Mouse (Mus musculus): Measurements from ENCODE around the gene Trarg1. TPM values are rescaled to one million over a fixed set of nuclear protein-coding genes. Genes with fewer than 3 reads are reported as not detected.

The Trarg1 gene
- polyA plus RNA-seq, 1 experiment = 0.34 TPM

DNA sequence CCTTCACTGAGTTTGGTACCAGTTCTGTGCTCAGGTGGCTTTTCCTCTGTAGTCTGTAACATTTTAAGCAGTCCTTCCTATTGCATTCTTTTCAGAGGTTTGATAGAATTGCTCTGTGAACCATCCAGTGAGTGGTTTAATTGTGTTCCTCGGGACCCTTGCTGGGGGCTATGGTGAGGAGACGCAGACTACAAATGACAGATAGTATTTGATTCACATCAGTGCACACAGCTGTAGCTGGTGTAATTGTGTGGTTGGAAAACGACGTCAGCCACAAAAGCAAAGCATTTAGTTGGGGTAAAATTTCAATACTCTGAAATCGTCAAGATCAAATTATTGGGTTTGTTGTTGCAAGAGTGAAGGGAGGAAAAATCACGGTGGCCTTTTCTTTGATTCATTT lies 35.4 kb upstream of the Trarg1 start:
- TF ChIP-seq TCF3 (IDR thresholded peaks at IDR 0.05; ENCODE audit: insufficient read length, low read depth) (no peak), MYOD1 (IDR thresholded peaks at IDR 0.05; ENCODE audit: control insufficient read depth in 1 of 3, insufficient read length in 2 of 3, low read depth in 2 of 3) (no peak), MAX (IDR thresholded peaks at IDR 0.05; ENCODE audit: low read depth) (no peak), USF1 (IDR thresholded peaks at IDR 0.05; ENCODE audit: low read depth) (no peak), POLR2AphosphoS2 (IDR thresholded peaks at IDR 0.05; ENCODE audit: insufficient read length, low read depth) (no peak), SRF (IDR thresholded peaks at IDR 0.05; ENCODE audit: control insufficient read depth, insufficient read length, low read depth) (no peak), CEBPB (IDR thresholded peaks at IDR 0.05; ENCODE audit: insufficient read depth, poor library complexity, severe bottlenecking) (no peak), TCF12 (IDR thresholded peaks at IDR 0.05; ENCODE audit: insufficient read depth, poor library complexity, severe bottlenecking) (no peak), POLR2A (IDR thresholded peaks at IDR 0.05; ENCODE audit: insufficient read length, low read depth) (no peak), E2F4 (IDR thresholded peaks at IDR 0.05; ENCODE audit: insufficient read depth) (no peak), MYOG (IDR thresholded peaks at IDR 0.05; ENCODE audit: control insufficient read depth in 1 of 3, insufficient read depth in 1 of 3, insufficient read length in 2 of 3, low read depth in 2 of 3) (no peak), REST (IDR thresholded peaks at IDR 0.05; ENCODE audit: insufficient read depth, insufficient read length) (no peak)
- H3K4me3 ChIP-seq = no peak overlapping the region
- H3K27me3 ChIP-seq (ENCODE audit: control insufficient read depth, insufficient read depth, insufficient read length) = no peaks in the 10 kb centered on the region
- H3K36me3 ChIP-seq (ENCODE audit: control insufficient read depth, insufficient read depth) = no peaks in the 10 kb centered on the region
- no peak overlapping the region for H3ac ChIP-seq (ENCODE audit: control insufficient read depth, insufficient read length)
- no peaks in the 10 kb centered on the region for H3K79me2 ChIP-seq (ENCODE audit: control insufficient read depth, insufficient read depth)
- H3K4me2 ChIP-seq (ENCODE audit: low read depth) = no peak overlapping the region

DNA sequence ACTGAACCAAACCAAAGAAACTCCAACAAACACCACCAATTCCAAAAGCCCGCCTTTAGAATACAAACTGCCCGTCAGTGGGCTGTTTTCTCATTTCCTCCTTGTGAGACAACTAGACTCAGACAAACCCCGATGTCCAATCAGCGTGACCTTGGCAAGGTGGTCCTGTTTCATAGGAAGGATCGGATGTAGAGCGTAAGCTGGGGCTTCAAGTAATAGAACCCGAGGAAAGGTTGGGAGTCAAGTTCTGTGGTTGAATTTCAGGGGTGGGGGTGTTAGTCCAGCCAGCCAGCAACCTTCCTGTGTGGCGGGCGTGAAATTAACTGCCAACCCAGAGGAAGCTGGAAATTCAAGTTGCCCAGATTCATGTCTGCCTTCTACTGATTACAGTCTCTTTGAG lies 34.6 kb upstream of the Trarg1 start:
- no peak overlapping the region for H3K4me3 ChIP-seq
- TF ChIP-seq MYOG (IDR thresholded peaks at IDR 0.05; ENCODE audit: control insufficient read depth in 1 of 3, insufficient read depth in 1 of 3, insufficient read length in 2 of 3, low read depth in 2 of 3) (no peak), E2F4 (IDR thresholded peaks at IDR 0.05; ENCODE audit: insufficient read depth) (no peak), TCF3 (IDR thresholded peaks at IDR 0.05; ENCODE audit: insufficient read length, low read depth) (no peak), CEBPB (IDR thresholded peaks at IDR 0.05; ENCODE audit: insufficient read depth, poor library complexity, severe bottlenecking) (no peak), POLR2AphosphoS2 (IDR thresholded peaks at IDR 0.05; ENCODE audit: insufficient read length, low read depth) (no peak), SRF (IDR thresholded peaks at IDR 0.05; ENCODE audit: control insufficient read depth, insufficient read length, low read depth) (no peak), REST (IDR thresholded peaks at IDR 0.05; ENCODE audit: insufficient read depth, insufficient read length) (no peak), USF1 (IDR thresholded peaks at IDR 0.05; ENCODE audit: low read depth) (no peak), POLR2A (IDR thresholded peaks at IDR 0.05; ENCODE audit: insufficient read length, low read depth) (no peak), MAX (IDR thresholded peaks at IDR 0.05; ENCODE audit: low read depth) (no peak)
- H3K4me2 ChIP-seq (ENCODE audit: low read depth) = no peak overlapping the region
- no peaks in the 10 kb centered on the region for H3K27me3 ChIP-seq (ENCODE audit: control insufficient read depth, insufficient read depth, insufficient read length)
- no peaks in the 10 kb centered on the region for H3K36me3 ChIP-seq (ENCODE audit: control insufficient read depth, insufficient read depth)
- H3K79me2 ChIP-seq (ENCODE audit: control insufficient read depth, insufficient read depth) = no peaks in the 10 kb centered on the region
- H3ac ChIP-seq (ENCODE audit: control insufficient read depth, insufficient read length) = no peak overlapping the region

GRCm38 (mm10) chr11:76645955-76646354 lies 33.7 kb upstream of the Trarg1 start:
- Histone ChIP-seq H3K27me3 (ENCODE audit: control insufficient read depth, insufficient read depth, insufficient read length) (no peaks in the 10 kb centered on the region), H3K36me3 (ENCODE audit: control insufficient read depth, insufficient read depth) (no peaks in the 10 kb centered on the region), H3K79me2 (ENCODE audit: control insufficient read depth, insufficient read depth) (no peaks in the 10 kb centered on the region), H3K4me2 (ENCODE audit: low read depth) (peak overlapping the region; percentile 70), H3K4me3 (no peak overlapping the region), H3ac (ENCODE audit: control insufficient read depth, insufficient read length) (no peak overlapping the region)
- TF ChIP-seq CEBPB (IDR thresholded peaks at IDR 0.05; ENCODE audit: insufficient read depth, poor library complexity, severe bottlenecking) (no peak), TCF3 (IDR thresholded peaks at IDR 0.05; ENCODE audit: insufficient read length, low read depth) (no peak), MYOG (IDR thresholded peaks at IDR 0.05; ENCODE audit: control insufficient read depth in 1 of 3, insufficient read depth in 1 of 3, insufficient read length in 2 of 3, low read depth in 2 of 3) (peak in 1 of 3 experiments; percentile 14), POLR2AphosphoS2 (IDR thresholded peaks at IDR 0.05; ENCODE audit: insufficient read length, low read depth) (no peak), SRF (IDR thresholded peaks at IDR 0.05; ENCODE audit: control insufficient read depth, insufficient read length, low read depth) (no peak), E2F4 (IDR thresholded peaks at IDR 0.05; ENCODE audit: insufficient read depth) (no peak), USF1 (IDR thresholded peaks at IDR 0.05; ENCODE audit: low read depth) (no peak), REST (IDR thresholded peaks at IDR 0.05; ENCODE audit: insufficient read depth, insufficient read length) (peak; percentile 75), MYOD1 (IDR thresholded peaks at IDR 0.05; ENCODE audit: control insufficient read depth in 1 of 3, insufficient read length in 2 of 3, low read depth in 2 of 3) (peak in 1 of 3 experiments; percentile 17), MAX (IDR thresholded peaks at IDR 0.05; ENCODE audit: low read depth) (no peak)

DNA sequence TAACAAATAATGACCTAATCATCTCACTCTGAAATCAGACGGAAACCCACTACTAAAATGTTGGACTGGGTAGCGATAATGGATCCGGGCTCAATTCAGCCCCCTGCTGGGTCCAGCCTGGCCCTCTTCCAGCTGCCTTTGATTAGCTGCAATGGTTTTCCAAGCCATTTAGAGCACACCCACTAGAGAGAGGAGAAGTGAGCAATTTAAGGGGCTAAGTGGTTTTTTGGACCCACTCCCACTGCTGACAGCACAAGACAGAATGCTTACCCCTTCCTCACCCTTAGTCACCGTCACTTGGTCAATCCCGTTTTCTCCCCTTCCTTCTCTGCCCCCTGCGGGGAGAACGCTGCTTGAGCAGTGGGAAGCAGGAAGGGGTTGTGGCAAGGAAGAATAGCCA lies 32.5 kb upstream of the Trarg1 start:
- Histone ChIP-seq H3K4me2 (ENCODE audit: low read depth) (peak overlapping the region; percentile 89), H3K4me3 (peak overlapping the region; percentile 12), H3K27me3 (ENCODE audit: control insufficient read depth, insufficient read depth, insufficient read length) (no peaks in the 10 kb centered on the region), H3K36me3 (ENCODE audit: control insufficient read depth, insufficient read depth) (no peaks in the 10 kb centered on the region), H3ac (ENCODE audit: control insufficient read depth, insufficient read length) (no peak overlapping the region), H3K79me2 (ENCODE audit: control insufficient read depth, insufficient read depth) (no peaks in the 10 kb centered on the region)
- TF ChIP-seq POLR2A (IDR thresholded peaks at IDR 0.05; ENCODE audit: insufficient read length, low read depth) (no peak), TCF3 (IDR thresholded peaks at IDR 0.05; ENCODE audit: insufficient read length, low read depth) (no peak), CEBPB (IDR thresholded peaks at IDR 0.05; ENCODE audit: insufficient read depth, poor library complexity, severe bottlenecking) (no peak), E2F4 (IDR thresholded peaks at IDR 0.05; ENCODE audit: insufficient read depth) (no peak), SRF (IDR thresholded peaks at IDR 0.05; ENCODE audit: control insufficient read depth, insufficient read length, low read depth) (no peak), USF1 (IDR thresholded peaks at IDR 0.05; ENCODE audit: low read depth) (no peak), MYOG (IDR thresholded peaks at IDR 0.05; ENCODE audit: control insufficient read depth in 1 of 3, insufficient read depth in 1 of 3, insufficient read length in 2 of 3, low read depth in 2 of 3) (no peak), TCF12 (IDR thresholded peaks at IDR 0.05; ENCODE audit: insufficient read depth, poor library complexity, severe bottlenecking) (no peak), MYOD1 (IDR thresholded peaks at IDR 0.05; ENCODE audit: control insufficient read depth in 1 of 3, insufficient read length in 2 of 3, low read depth in 2 of 3) (no peak), REST (IDR thresholded peaks at IDR 0.05; ENCODE audit: insufficient read depth, insufficient read length) (no peak), MAX (IDR thresholded peaks at IDR 0.05; ENCODE audit: low read depth) (no peak), POLR2AphosphoS2 (IDR thresholded peaks at IDR 0.05; ENCODE audit: insufficient read length, low read depth) (no peak)

Measured in myocyte (in vitro differentiated cells).